Mouse (Mus musculus): Measurements from ENCODE around the gene Izumo1r. TPM values are rescaled to one million over a fixed set of nuclear protein-coding genes. Genes with fewer than 3 reads are reported as not detected.

Izumo1r gene
- polyA plus RNA-seq (2014; fragmentation: Nextera tagmentation; extraction: Ambion mirVana): 0.27 TPM in 1 of 2 replicates, not detected in the other

DNA sequence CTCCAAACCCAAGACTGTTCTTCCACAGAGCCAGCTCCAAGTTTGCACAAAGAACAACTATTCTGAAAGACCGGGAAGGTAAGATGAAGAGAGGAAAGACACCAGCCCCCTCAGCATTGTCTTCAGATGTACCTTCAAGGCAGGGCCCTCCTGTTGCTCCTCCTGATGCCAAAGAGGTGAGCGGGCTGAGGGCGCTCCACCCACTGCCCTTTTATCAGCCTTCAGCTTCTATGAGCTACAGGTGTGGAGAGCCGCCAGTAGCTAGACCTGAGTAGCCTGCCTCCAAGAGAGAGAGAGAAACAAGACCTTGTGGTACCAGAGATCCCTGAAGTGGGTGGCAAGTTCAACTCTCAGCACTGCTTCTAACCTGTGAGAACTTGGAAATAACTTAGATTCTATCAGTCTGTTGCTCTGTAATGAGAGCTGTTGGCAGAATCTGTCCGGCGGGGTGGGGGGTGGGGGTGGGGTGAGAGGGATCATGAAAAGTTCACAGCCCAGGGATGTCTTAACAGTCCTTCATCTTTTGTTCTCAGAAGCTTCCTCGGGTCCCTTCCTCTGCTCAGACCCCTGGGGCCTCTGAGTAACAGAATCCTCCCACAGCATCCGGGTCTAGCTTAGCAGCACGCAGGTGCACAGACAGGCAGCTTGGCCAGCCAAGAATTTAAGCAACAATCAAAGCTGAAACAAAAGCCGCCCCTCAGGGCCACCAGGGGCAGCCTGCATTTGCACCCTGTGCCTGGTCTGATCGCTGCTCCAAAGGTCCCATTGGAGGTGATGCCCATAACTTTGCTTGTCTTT, at the start of gene Izumo1r:
Izumo1r (minus strand) TSS at position 369 of the 798 bp plus-strand sequence.
- Histone ChIP-seq H3K4me3 (ENCODE audit: low read depth, low read length) (no peak within 1 kb of the TSS), H3K27me3 (ENCODE audit: control insufficient read depth, insufficient read depth, low read length) (no peaks in the 10 kb centered on the region), H3K4me1 (ENCODE audit: control insufficient read depth, insufficient read depth, low read length) (no peaks in the 10 kb centered on the region; the same call in none of the 2 replicates), H3K36me3 (replicated peaks; ENCODE audit: control insufficient read depth, insufficient read depth, low read depth, low read length) (no peaks in the 10 kb centered on the region), H3K9me3 (replicated peaks; ENCODE audit: control insufficient read depth, low read length) (no peaks in the 10 kb centered on the region), H3K4me2 (ENCODE audit: low read depth, low read length) (no peak within 1 kb of the TSS), H3K27ac (replicated peaks; ENCODE audit: low read depth, low read length) (no peak within 1 kb of the TSS; the same call in 1 of the 2 replicates), H3K9ac (replicated peaks; ENCODE audit: low read length) (no peak within 1 kb of the TSS)
- DNase-seq (ENCODE audit: low spot score) (peak; percentile 38), ATAC-seq (replicated peaks; ENCODE audit: insufficient number of reproducible peaks, low FRiP score, low TSS enrichment, low read depth) (no peak; the same call in 1 of the 2 replicates)
- 34% methylated on average over 11 of the region's 11 CpGs for whole genome bisulfite sequencing

GRCm38 (mm10) chr9:14951072-14951471, 47.3 kb upstream of the Izumo1r start:
- H3K4me3 ChIP-seq (ENCODE audit: low read depth, low read length): no peak overlapping the region
- no peaks in the 10 kb centered on the region for H3K4me1 ChIP-seq (ENCODE audit: control insufficient read depth, insufficient read depth, low read length)
- H3K9me3 ChIP-seq (replicated peaks; ENCODE audit: control insufficient read depth, low read length): no peaks in the 10 kb centered on the region
- no peaks in the 10 kb centered on the region for H3K36me3 ChIP-seq (replicated peaks; ENCODE audit: control insufficient read depth, insufficient read depth, low read depth, low read length)
- H3K27ac ChIP-seq (replicated peaks; ENCODE audit: low read depth, low read length): no peak overlapping the region
- DNase-seq (ENCODE audit: low spot score) (no peak), ATAC-seq (replicated peaks; ENCODE audit: insufficient number of reproducible peaks, low FRiP score, low TSS enrichment, low read depth) (no peak)
- H3K4me2 ChIP-seq (ENCODE audit: low read depth, low read length): no peak overlapping the region
- H3K27me3 ChIP-seq (ENCODE audit: control insufficient read depth, insufficient read depth, low read length): no peaks in the 10 kb centered on the region
- no peak overlapping the region for H3K9ac ChIP-seq (replicated peaks; ENCODE audit: low read length)
- 70% methylated on average over 5 of the region's 5 CpGs for WGBS

DNA sequence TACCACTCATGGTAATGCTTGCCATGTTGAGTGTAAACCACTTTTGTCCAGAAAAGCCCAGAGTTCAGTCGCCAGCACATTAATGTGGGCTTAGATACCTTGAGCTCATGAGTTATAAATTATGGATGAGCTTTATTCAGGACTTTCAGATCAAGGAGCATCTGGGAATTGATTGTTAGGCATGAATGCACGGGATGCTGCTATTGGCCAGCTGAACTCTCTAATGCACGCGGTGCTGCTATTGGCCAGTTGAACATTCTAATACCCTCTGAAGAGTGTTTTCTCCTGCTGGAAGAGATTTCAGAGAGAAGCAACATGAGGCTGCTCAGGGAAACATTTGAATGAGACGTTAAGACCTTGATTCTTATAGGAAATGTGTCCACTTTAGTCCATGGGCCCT, 45.1 kb upstream of the Izumo1r start:
- Histone ChIP-seq H3K4me2 (ENCODE audit: low read depth, low read length) (no peak overlapping the region), H3K9me3 (replicated peaks; ENCODE audit: control insufficient read depth, low read length) (no peaks in the 10 kb centered on the region), H3K27me3 (ENCODE audit: control insufficient read depth, insufficient read depth, low read length) (no peaks in the 10 kb centered on the region), H3K27ac (replicated peaks; ENCODE audit: low read depth, low read length) (no peak overlapping the region), H3K36me3 (replicated peaks; ENCODE audit: control insufficient read depth, insufficient read depth, low read depth, low read length) (no peaks in the 10 kb centered on the region), H3K4me3 (ENCODE audit: low read depth, low read length) (no peak overlapping the region), H3K4me1 (ENCODE audit: control insufficient read depth, insufficient read depth, low read length) (no peaks in the 10 kb centered on the region), H3K9ac (replicated peaks; ENCODE audit: low read length) (no peak overlapping the region)
- 80% methylated on average over 5 of the region's 5 CpGs for WGBS
- ATAC-seq (replicated peaks; ENCODE audit: insufficient number of reproducible peaks, low FRiP score, low TSS enrichment, low read depth) (no peak), DNase-seq (ENCODE audit: low spot score) (no peak)

DNA sequence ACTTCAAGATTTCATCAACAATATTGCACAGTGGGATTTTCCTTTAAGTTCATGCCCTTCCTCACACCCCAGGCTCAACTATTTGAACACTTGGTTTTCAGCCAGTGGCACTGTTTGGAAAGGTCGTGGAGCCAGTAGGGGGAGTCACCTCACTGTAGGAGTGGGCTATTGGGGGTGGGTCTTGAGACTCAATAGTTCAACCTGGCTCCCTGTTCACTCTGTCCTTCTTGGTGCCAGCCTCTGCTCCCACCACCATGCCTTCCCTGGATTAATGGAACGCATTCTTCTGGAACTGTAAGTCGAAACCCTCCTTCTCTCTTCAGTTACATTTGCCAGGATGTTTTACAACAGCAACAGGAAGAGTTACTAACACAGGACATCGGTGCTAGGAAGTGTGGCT, 42.9 kb upstream of the Izumo1r start:
- no peak overlapping the region for H3K27ac ChIP-seq (replicated peaks; ENCODE audit: low read depth, low read length)
- no peak for ATAC-seq (replicated peaks; ENCODE audit: insufficient number of reproducible peaks, low FRiP score, low TSS enrichment, low read depth)
- no peak overlapping the region for H3K9ac ChIP-seq (replicated peaks; ENCODE audit: low read length)
- DNase-seq (ENCODE audit: low spot score): no peak
- no peaks in the 10 kb centered on the region for H3K36me3 ChIP-seq (replicated peaks; ENCODE audit: control insufficient read depth, insufficient read depth, low read depth, low read length)
- H3K4me2 ChIP-seq (ENCODE audit: low read depth, low read length): no peak overlapping the region
- H3K27me3 ChIP-seq (ENCODE audit: control insufficient read depth, insufficient read depth, low read length): no peaks in the 10 kb centered on the region
- WGBS: 65% methylated on average over 4 of the region's 4 CpGs
- H3K4me1 ChIP-seq (ENCODE audit: control insufficient read depth, insufficient read depth, low read length): no peaks in the 10 kb centered on the region
- H3K4me3 ChIP-seq (ENCODE audit: low read depth, low read length): no peak overlapping the region
- no peaks in the 10 kb centered on the region for H3K9me3 ChIP-seq (replicated peaks; ENCODE audit: control insufficient read depth, low read length)

GRCm38 (mm10) chr9:14945919-14946318, 42.2 kb upstream of the Izumo1r start:
- Histone ChIP-seq H3K4me3 (ENCODE audit: low read depth, low read length) (no peak overlapping the region), H3K36me3 (replicated peaks; ENCODE audit: control insufficient read depth, insufficient read depth, low read depth, low read length) (no peaks in the 10 kb centered on the region), H3K4me2 (ENCODE audit: low read depth, low read length) (no peak overlapping the region), H3K27ac (replicated peaks; ENCODE audit: low read depth, low read length) (no peak overlapping the region), H3K4me1 (ENCODE audit: control insufficient read depth, insufficient read depth, low read length) (no peaks in the 10 kb centered on the region), H3K9me3 (replicated peaks; ENCODE audit: control insufficient read depth, low read length) (no peaks in the 10 kb centered on the region), H3K9ac (replicated peaks; ENCODE audit: low read length) (no peak overlapping the region), H3K27me3 (ENCODE audit: control insufficient read depth, insufficient read depth, low read length) (no peaks in the 10 kb centered on the region)
- WGBS: 65% methylated on average over 3 of the region's 3 CpGs
- ATAC-seq (replicated peaks; ENCODE audit: insufficient number of reproducible peaks, low FRiP score, low TSS enrichment, low read depth) (no peak), DNase-seq (ENCODE audit: low spot score) (no peak)

- H3K4me2 ChIP-seq (ENCODE audit: low read depth, low read length): no peak overlapping the region
- H3K4me3 ChIP-seq (ENCODE audit: low read depth, low read length): no peak overlapping the region
- no peaks in the 10 kb centered on the region for H3K27me3 ChIP-seq (ENCODE audit: control insufficient read depth, insufficient read depth, low read length)
- H3K27ac ChIP-seq (replicated peaks; ENCODE audit: low read depth, low read length): no peak overlapping the region
- no peaks in the 10 kb centered on the region for H3K4me1 ChIP-seq (ENCODE audit: control insufficient read depth, insufficient read depth, low read length)
- DNase-seq (ENCODE audit: low spot score): no peak
- 63% methylated on average over 3 of the region's 3 CpGs for WGBS
- ATAC-seq (replicated peaks; ENCODE audit: insufficient number of reproducible peaks, low FRiP score, low TSS enrichment, low read depth): no peak
- no peaks in the 10 kb centered on the region for H3K9me3 ChIP-seq (replicated peaks; ENCODE audit: control insufficient read depth, low read length)
- H3K9ac ChIP-seq (replicated peaks; ENCODE audit: low read length): no peak overlapping the region
- no peaks in the 10 kb centered on the region for H3K36me3 ChIP-seq (replicated peaks; ENCODE audit: control insufficient read depth, insufficient read depth, low read depth, low read length)
Observed at GRCm38 (mm10) chr9:14942143-14942720, 38.5 kb upstream of the Izumo1r start.

DNA sequence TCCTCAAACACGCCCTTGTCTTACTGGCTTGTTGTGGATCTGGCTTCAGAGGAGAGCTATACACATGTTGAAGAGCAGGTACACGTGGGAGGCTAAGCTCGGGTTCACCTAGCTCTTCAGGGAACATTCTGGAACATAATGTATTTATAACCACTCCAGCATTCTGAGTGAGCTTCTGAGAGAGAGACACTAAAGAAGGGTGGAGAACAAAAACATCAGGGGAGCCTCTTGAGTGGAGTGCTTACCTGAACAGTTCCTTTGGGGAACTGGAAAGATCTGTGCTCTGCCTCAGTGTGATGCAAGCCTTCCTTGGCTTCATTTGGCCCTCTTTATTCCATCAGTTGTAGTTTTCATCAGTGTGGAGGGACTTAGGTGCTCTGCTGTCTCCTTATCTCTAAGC, 35.9 kb upstream of the Izumo1r start:
- 86% methylated on average over 3 of the region's 3 CpGs for WGBS
- H3K27ac ChIP-seq (replicated peaks; ENCODE audit: low read depth, low read length): no peak overlapping the region

DNA sequence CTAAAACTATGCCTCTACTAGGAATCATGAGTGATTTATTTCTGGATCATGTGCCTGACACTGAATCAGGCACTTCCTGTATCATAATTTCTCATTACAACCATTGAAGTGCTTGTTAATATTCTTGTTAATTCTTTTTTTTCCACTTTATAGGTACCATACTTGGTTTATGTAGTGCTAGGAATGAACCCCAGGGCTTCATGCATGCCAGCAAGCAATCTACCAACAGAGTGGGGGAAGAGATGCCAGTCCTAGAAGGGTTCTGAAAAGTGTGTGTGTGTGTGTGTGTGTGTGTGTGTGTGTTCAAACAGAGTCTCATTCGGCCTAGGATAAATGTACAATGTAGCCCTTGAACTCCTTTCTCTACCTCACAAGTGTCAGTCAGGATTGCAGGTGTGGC, 33.6 kb upstream of the Izumo1r start:
- no peak for ATAC-seq (replicated peaks; ENCODE audit: insufficient number of reproducible peaks, low FRiP score, low TSS enrichment, low read depth)
- H3K4me1 ChIP-seq (ENCODE audit: control insufficient read depth, insufficient read depth, low read length): no peaks in the 10 kb centered on the region
- H3K36me3 ChIP-seq (replicated peaks; ENCODE audit: control insufficient read depth, insufficient read depth, low read depth, low read length): no peaks in the 10 kb centered on the region
- no peak overlapping the region for H3K9ac ChIP-seq (replicated peaks; ENCODE audit: low read length)
- no peak overlapping the region for H3K4me3 ChIP-seq (ENCODE audit: low read depth, low read length)
- no peak overlapping the region for H3K27ac ChIP-seq (replicated peaks; ENCODE audit: low read depth, low read length)
- no peak overlapping the region for H3K4me2 ChIP-seq (ENCODE audit: low read depth, low read length)
- WGBS: 67% methylated on average over 1 of the region's 1 CpGs
- no peak for DNase-seq (ENCODE audit: low spot score)
- no peaks in the 10 kb centered on the region for H3K9me3 ChIP-seq (replicated peaks; ENCODE audit: control insufficient read depth, low read length)
- H3K27me3 ChIP-seq (ENCODE audit: control insufficient read depth, insufficient read depth, low read length): no peaks in the 10 kb centered on the region

More for the DNA sequence above, 35.9 kb upstream of the Izumo1r start:
- no peak overlapping the region for H3K4me2 ChIP-seq (ENCODE audit: low read depth, low read length)
- H3K9ac ChIP-seq (replicated peaks; ENCODE audit: low read length): no peak overlapping the region
- no peak overlapping the region for H3K4me3 ChIP-seq (ENCODE audit: low read depth, low read length)
- H3K9me3 ChIP-seq (replicated peaks; ENCODE audit: control insufficient read depth, low read length): no peaks in the 10 kb centered on the region
- no peaks in the 10 kb centered on the region for H3K27me3 ChIP-seq (ENCODE audit: control insufficient read depth, insufficient read depth, low read length)
- ATAC-seq (replicated peaks; ENCODE audit: insufficient number of reproducible peaks, low FRiP score, low TSS enrichment, low read depth) (no peak), DNase-seq (ENCODE audit: low spot score) (no peak)
- no peaks in the 10 kb centered on the region for H3K4me1 ChIP-seq (ENCODE audit: control insufficient read depth, insufficient read depth, low read length)
- no peaks in the 10 kb centered on the region for H3K36me3 ChIP-seq (replicated peaks; ENCODE audit: control insufficient read depth, insufficient read depth, low read depth, low read length)

All from embryonic facial prominence, embryonic 11.5 days (tissue).